Mouse (Mus musculus): Measurements from ENCODE around the gene Medag. TPM values are rescaled to one million over a fixed set of nuclear protein-coding genes. Genes with fewer than 3 reads are reported as not detected.

The Medag gene
- 0.24 and 0.31 TPM in 2 replicates for polyA plus RNA-seq (2015; fragmentation: Nextera tagmentation; extraction: Ambion mirVana)

DNA sequence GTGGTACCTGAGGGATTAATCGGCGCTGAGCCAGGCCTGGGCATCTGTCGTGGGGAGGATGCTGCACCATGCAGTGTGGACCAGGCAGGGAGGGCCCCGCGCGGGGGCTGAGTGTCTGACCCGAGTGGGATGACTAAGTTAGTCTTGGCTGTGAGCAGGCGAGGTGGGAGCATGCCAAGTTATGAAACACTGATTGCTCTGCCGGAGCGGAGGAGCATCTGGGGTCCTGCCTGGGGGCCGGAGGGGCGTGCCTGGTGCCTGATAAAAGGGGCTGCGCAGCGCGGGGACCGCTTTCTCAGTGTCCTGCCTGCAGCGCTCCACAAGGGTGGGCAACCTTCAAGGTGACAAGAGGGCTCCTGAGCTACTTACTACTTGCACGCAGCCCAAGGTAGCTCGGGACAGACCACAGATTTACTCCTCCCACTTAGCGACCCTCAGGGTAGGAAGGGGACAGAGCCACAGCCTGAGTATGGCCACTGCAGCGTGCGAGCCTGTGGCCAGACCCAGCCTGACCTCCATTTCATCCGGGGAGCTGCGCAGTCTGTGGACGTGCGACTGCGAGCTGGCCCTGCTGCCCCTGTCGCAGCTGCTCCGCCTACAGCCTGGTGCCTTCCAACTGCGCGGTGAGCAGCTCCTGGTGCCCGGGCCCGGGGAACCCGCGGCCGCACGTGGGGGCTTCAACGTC, at the start of gene Medag:
Gene Medag (plus strand): TSS at position 241 of the 685 bp plus-strand sequence.
- peak within 1 kb of the TSS; percentile 46; the same call in 1 of the 2 replicates for H3K9ac ChIP-seq (ENCODE audit: low read depth, low read length)
- peak; percentile 35 for DNase-seq (ENCODE audit: low spot score)
- ATAC-seq (replicated peaks; ENCODE audit: low FRiP score, low read depth), result peak; percentile 36; the same call in 1 of the 2 replicates
- H3K4me1 ChIP-seq (replicated peaks; ENCODE audit: insufficient read depth, low read length), result peaks cover 8% of the 10 kb centered on the region; the same call in 1 of the 2 replicates
- peaks cover 12% of the 10 kb centered on the region; the same call in 1 of the 2 replicates for H3K27me3 ChIP-seq (ENCODE audit: insufficient read depth, low read length)
- H3K27ac ChIP-seq, result no peak within 1 kb of the TSS
- peak within 1 kb of the TSS; percentile 58 for H3K4me2 ChIP-seq (ENCODE audit: low read length)
- peak within 1 kb of the TSS; percentile 16 for H3K4me3 ChIP-seq (replicated peaks; ENCODE audit: low read depth, low read length)
- 5% methylated on average over 38 of the region's 38 CpGs for WGBS
- no peaks in the 10 kb centered on the region for H3K9me3 ChIP-seq (replicated peaks; ENCODE audit: low read length)
- no peaks in the 10 kb centered on the region for H3K36me3 ChIP-seq (ENCODE audit: insufficient read depth, low read length)
- no peak for TF ChIP-seq CTCF (IDR thresholded peaks at IDR 0.05; ENCODE audit: low read depth)

DNA sequence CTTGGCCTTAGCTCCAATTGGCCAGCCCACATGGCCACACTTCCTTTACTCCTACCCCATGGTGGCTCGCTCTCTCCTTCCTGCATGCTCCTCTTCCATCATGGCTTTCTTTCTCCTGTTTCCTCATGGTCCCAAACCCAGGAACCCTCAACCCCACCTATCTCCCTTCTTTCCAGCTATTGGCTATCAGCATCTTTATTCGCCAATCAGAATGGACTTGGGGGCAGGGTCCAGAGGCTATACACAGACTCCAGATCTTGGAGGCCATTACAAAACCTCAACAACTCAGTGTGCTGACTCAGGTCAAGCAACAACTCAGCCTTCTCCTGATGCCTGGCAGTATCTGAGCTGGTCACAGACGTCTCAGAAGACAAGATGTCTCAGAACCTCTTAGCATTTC, 48.9 kb upstream of the Medag start:
- Histone ChIP-seq H3K9ac (ENCODE audit: low read depth, low read length) (no peak overlapping the region), H3K4me3 (replicated peaks; ENCODE audit: low read depth, low read length) (no peak overlapping the region), H3K36me3 (ENCODE audit: insufficient read depth, low read length) (no peaks in the 10 kb centered on the region), H3K27me3 (ENCODE audit: insufficient read depth, low read length) (no peaks in the 10 kb centered on the region), H3K27ac (no peak overlapping the region), H3K4me2 (ENCODE audit: low read length) (no peak overlapping the region), H3K4me1 (replicated peaks; ENCODE audit: insufficient read depth, low read length) (no peaks in the 10 kb centered on the region), H3K9me3 (replicated peaks; ENCODE audit: low read length) (no peaks in the 10 kb centered on the region)
- DNase-seq (ENCODE audit: low spot score), result no peak
- ATAC-seq (replicated peaks; ENCODE audit: low FRiP score, low read depth), result no peak
- no peak for TF ChIP-seq CTCF (IDR thresholded peaks at IDR 0.05; ENCODE audit: low read depth)
- WGBS, result 84% methylated on average over 3 of the region's 3 CpGs

DNA sequence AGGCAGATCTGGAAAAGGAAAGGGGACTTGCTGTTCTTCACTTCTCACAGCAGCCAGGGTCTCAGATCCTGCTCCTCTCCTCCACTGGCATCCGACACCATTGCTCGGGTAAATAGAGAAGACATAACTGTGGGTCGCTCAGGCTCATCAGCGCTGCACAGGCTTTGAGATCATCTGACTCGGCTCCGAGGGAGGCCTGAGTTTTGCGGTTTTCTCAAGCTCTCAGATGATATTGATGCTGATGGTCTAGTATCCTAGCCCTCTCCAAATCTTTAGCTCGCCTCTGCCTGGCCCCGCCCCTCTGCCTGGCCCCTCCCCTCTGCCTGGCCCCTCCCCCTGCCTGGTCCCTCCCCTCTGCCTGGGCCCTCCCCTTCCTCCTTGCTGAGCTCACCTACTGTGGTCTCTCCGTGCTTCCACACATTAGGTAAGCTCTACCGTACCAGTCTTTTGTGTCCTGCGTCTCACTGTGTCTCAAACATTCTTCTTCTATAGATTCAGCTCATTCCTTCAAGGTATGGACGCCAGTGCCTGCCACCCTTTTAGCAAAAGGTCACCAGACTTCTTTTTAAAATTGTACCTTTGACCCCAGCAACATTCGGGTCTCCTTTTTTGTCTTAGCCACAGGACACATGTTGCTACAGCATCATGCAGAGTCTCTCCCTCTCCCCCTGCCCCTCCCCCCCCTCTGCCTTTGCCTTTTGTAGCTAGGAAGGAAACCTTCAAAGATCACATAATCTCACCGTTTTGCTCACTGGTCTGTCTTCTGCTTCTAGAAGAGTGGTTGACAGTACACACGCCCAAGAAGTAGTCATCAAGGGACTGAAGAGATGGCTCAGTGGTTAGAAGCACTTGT, 47.4 kb upstream of the Medag start:
- TF ChIP-seq CTCF (IDR thresholded peaks at IDR 0.05; ENCODE audit: low read depth), result no peak
- 64% methylated on average over 16 of the region's 16 CpGs for WGBS
- no peak overlapping the region for H3K9ac ChIP-seq (ENCODE audit: low read depth, low read length)
- ATAC-seq (replicated peaks; ENCODE audit: low FRiP score, low read depth) (0 out of 2 replicates have a peak, but pooled peaks have one; percentile 43), DNase-seq (ENCODE audit: low spot score) (no peak)
- H3K27me3 ChIP-seq (ENCODE audit: insufficient read depth, low read length), result no peaks in the 10 kb centered on the region
- H3K4me1 ChIP-seq (replicated peaks; ENCODE audit: insufficient read depth, low read length), result no peaks in the 10 kb centered on the region
- no peak overlapping the region for H3K4me2 ChIP-seq (ENCODE audit: low read length)
- no peak overlapping the region for H3K4me3 ChIP-seq (replicated peaks; ENCODE audit: low read depth, low read length)
- H3K27ac ChIP-seq, result no peak overlapping the region
- no peaks in the 10 kb centered on the region for H3K9me3 ChIP-seq (replicated peaks; ENCODE audit: low read length)
- no peaks in the 10 kb centered on the region for H3K36me3 ChIP-seq (ENCODE audit: insufficient read depth, low read length)

DNA sequence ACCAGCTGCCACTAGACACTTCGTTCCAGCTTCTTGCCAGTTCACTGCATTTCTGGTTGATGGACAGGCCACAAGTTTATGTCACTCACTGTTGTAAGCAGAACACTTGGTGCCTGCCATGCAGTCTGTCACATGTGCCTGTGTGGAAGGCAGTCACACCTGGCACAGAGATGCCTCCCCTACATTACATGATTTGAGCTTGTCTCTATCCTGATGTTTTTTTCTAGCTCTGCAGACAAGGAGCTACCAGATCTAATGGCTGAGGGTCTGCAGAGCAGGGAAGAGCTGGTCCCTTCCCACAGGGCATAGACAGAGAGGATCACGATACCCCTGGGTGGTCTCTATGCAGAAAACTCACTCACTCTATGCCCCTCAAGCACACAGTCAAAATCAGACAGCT, 44.5 kb upstream of the Medag start:
- WGBS, result 80% methylated on average over 2 of the region's 2 CpGs
- H3K36me3 ChIP-seq (ENCODE audit: insufficient read depth, low read length), result no peaks in the 10 kb centered on the region
- no peaks in the 10 kb centered on the region for H3K9me3 ChIP-seq (replicated peaks; ENCODE audit: low read length)

DNA sequence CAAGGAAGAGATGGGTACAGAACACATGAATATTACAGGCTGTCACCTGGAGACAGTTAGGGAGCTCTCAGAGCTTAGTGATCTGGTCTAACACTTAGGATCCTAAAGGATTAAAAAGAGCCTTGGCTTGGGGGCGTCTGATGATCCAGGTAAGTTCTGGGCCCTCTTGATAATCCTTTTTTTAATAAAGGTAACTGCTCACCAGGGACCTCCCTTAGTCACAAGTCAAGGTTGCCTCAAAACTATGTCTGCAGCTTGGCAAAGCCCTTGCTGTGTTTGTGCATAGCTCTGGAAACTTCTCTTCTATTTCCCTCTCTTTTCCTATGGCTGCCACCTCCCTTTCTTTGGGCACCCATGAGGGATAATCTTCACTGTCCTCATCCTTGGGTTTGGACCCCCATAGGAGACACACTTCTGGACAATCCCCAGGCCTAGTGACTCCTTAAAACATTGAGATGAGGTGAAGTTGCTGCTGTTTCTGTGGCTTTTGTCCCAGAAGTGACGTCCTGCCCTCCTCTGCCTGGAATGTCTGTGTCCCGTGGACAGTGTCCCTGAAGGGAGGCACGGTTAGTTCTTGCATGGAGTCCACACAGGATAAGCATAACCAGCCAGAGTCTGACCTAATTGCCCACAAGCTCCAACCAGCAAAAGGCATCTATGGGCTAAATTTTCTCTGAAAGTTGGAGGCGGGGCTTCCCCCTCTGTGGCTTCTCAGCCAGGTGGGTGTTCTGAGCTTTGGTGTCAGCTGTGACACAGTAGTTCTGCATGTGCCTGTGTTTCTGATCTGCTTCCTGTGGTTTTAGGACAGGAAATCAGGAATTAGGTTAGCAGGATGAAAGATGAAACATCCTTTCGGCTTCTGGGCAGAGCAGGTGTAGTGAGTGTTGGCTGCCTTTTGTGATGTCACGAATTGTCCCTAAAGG, 43.7 kb upstream of the Medag start:
- H3K4me1 ChIP-seq (replicated peaks; ENCODE audit: insufficient read depth, low read length), result no peaks in the 10 kb centered on the region
- no peak for TF ChIP-seq CTCF (IDR thresholded peaks at IDR 0.05; ENCODE audit: low read depth)
- H3K27me3 ChIP-seq (ENCODE audit: insufficient read depth, low read length), result no peaks in the 10 kb centered on the region
- no peak overlapping the region for H3K9ac ChIP-seq (ENCODE audit: low read depth, low read length)
- WGBS, result 62% methylated on average over 7 of the region's 7 CpGs
- H3K36me3 ChIP-seq (ENCODE audit: insufficient read depth, low read length), result no peaks in the 10 kb centered on the region
- H3K27ac ChIP-seq, result no peak overlapping the region
- no peak for ATAC-seq (replicated peaks; ENCODE audit: low FRiP score, low read depth)
- no peaks in the 10 kb centered on the region for H3K9me3 ChIP-seq (replicated peaks; ENCODE audit: low read length)
- H3K4me3 ChIP-seq (replicated peaks; ENCODE audit: low read depth, low read length), result no peak overlapping the region
- H3K4me2 ChIP-seq (ENCODE audit: low read length), result no peak overlapping the region
- DNase-seq (ENCODE audit: low spot score), result no peak

More for the DNA sequence above, 44.5 kb upstream of the Medag start:
- no peak overlapping the region for H3K4me3 ChIP-seq (replicated peaks; ENCODE audit: low read depth, low read length)
- H3K4me1 ChIP-seq (replicated peaks; ENCODE audit: insufficient read depth, low read length), result no peaks in the 10 kb centered on the region
- ATAC-seq (replicated peaks; ENCODE audit: low FRiP score, low read depth) (no peak), DNase-seq (ENCODE audit: low spot score) (no peak)
- TF ChIP-seq CTCF (IDR thresholded peaks at IDR 0.05; ENCODE audit: low read depth), result no peak
- no peak overlapping the region for H3K4me2 ChIP-seq (ENCODE audit: low read length)
- H3K27me3 ChIP-seq (ENCODE audit: insufficient read depth, low read length), result no peaks in the 10 kb centered on the region
- no peak overlapping the region for H3K9ac ChIP-seq (ENCODE audit: low read depth, low read length)
- no peak overlapping the region for H3K27ac ChIP-seq

All from kidney, postnatal 0 days (tissue).